ENCODE assay signal across 7 mouse cellular contexts in genomic region chr1:55161895-55162294, GRCm38 (mm10). TPM values are rescaled to one million over a fixed set of nuclear protein-coding genes. Genes with fewer than 3 reads are reported as not detected.
DNase-seq lines count a peak whose midpoint lies in the region; ATAC-seq and TF ChIP-seq lines count a peak whose summit lies in the region.

No protein-coding gene starts in this region.

- DNase-seq in left cerebral cortex, adult 2 months (ENCODE audit: extremely low spot score in 1 of 2, low spot score in 2 of 2) = no peak
- DNase-seq in left cerebral cortex, adult 8-10 months (ENCODE audit: low spot score in 2 of 2) = no peak
- DNase-seq in WW6 (ENCODE audit: low read depth, low spot score) = peak; percentile 50
- peak; percentile 48 for DNase-seq in embryonic facial prominence, embryonic 11.5 days (ENCODE audit: low spot score)
- DNase-seq in lung, postnatal 0 days (ENCODE audit: low spot score) = peak; percentile 11
- DNase-seq in thymus, postnatal 4 days = peak; percentile 56
- no peak for DNase-seq in yolk sac, embryonic 10.5 days (ENCODE audit: low spot score)

- 63% methylated on average over 7 of the region's 7 CpGs for WGBS in embryonic facial prominence, embryonic 11.5 days
- WGBS in lung, postnatal 0 days = 76% methylated on average over 7 of the region's 7 CpGs

- no peak for TF ChIP-seq EP300 in lung, postnatal 0 days (IDR thresholded peaks at IDR 0.05)

- peak overlapping the region; percentile 65 for H3K27ac ChIP-seq in left cerebral cortex, adult 2 months
- no peak overlapping the region for H3K27ac ChIP-seq in embryonic facial prominence, embryonic 11.5 days (replicated peaks; ENCODE audit: low read depth, low read length)
- no peak overlapping the region for H3K27ac ChIP-seq in lung, postnatal 0 days (ENCODE audit: low read length)

- H3K27me3 ChIP-seq in embryonic facial prominence, embryonic 11.5 days (ENCODE audit: control insufficient read depth, insufficient read depth, low read length) = no peaks in the 10 kb centered on the region
- H3K27me3 ChIP-seq in lung, postnatal 0 days (replicated peaks; ENCODE audit: insufficient read depth, low read length) = no peaks in the 10 kb centered on the region

- no peak overlapping the region for H3K4me2 ChIP-seq in embryonic facial prominence, embryonic 11.5 days (ENCODE audit: low read depth, low read length)
- H3K4me2 ChIP-seq in lung, postnatal 0 days (replicated peaks; ENCODE audit: low read depth, low read length) = no peak overlapping the region

- no peak overlapping the region for H3K9ac ChIP-seq in embryonic facial prominence, embryonic 11.5 days (replicated peaks; ENCODE audit: low read length)
- no peak overlapping the region for H3K9ac ChIP-seq in lung, postnatal 0 days (replicated peaks; ENCODE audit: low read depth)

- no peak overlapping the region for H3K4me3 ChIP-seq in left cerebral cortex, adult 2 months
- H3K4me3 ChIP-seq in embryonic facial prominence, embryonic 11.5 days (ENCODE audit: low read depth, low read length) = no peak overlapping the region
- no peak overlapping the region for H3K4me3 ChIP-seq in lung, postnatal 0 days (ENCODE audit: low read depth, low read length)

- H3K36me3 ChIP-seq in embryonic facial prominence, embryonic 11.5 days (replicated peaks; ENCODE audit: control insufficient read depth, insufficient read depth, low read depth, low read length) = no peaks in the 10 kb centered on the region; the same call in 1 of the 2 replicates
- no peaks in the 10 kb centered on the region; the same call in 1 of the 2 replicates for H3K36me3 ChIP-seq in lung, postnatal 0 days (ENCODE audit: insufficient read depth, low read length)

- H3K9me3 ChIP-seq in embryonic facial prominence, embryonic 11.5 days (replicated peaks; ENCODE audit: control insufficient read depth, low read length) = no peaks in the 10 kb centered on the region
- H3K9me3 ChIP-seq in lung, postnatal 0 days (ENCODE audit: low read length) = no peaks in the 10 kb centered on the region

- TF ChIP-seq CTCF in left cerebral cortex, adult 2 months (IDR thresholded peaks at IDR 0.05) = peak; percentile 45
- TF ChIP-seq CTCF in lung, postnatal 0 days (IDR thresholded peaks at IDR 0.05) = peak; percentile 54

- H3K4me1 ChIP-seq in embryonic facial prominence, embryonic 11.5 days (ENCODE audit: control insufficient read depth, insufficient read depth, low read length) = no peaks in the 10 kb centered on the region
- H3K4me1 ChIP-seq in lung, postnatal 0 days (ENCODE audit: insufficient read depth, low read depth, low read length) = no peaks in the 10 kb centered on the region

- intact Hi-C loops in left cerebral cortex, adult 2 months (cut with DNase I) = loop anchor here (2.0 kb wide), 1 partner anchor 77 kb away; no protein-coding TSS in a partner anchor

- ATAC-seq in embryonic facial prominence, embryonic 11.5 days (replicated peaks; ENCODE audit: insufficient number of reproducible peaks, low FRiP score, low TSS enrichment, low read depth) = no peak
- ATAC-seq in lung, postnatal 0 days = no peak

RNA-seq across cellular contexts. Expression of gene Mob4, which starts 30.9 kb away (rescaled TPM):
- total RNA-seq in left cerebral cortex, adult 2 months (2021) = 10 to 100 TPM; 50.2 to 50.3 TPM
- total RNA-seq in left cerebral cortex, adult 8-10 months (2022) = 10 to 100 TPM; 48.5 to 59.6 (median 49.8) TPM
- polyA plus RNA-seq in embryonic facial prominence, embryonic 11.5 days (2014; fragmentation: Nextera tagmentation; extraction: Ambion mirVana) = 163 and 165 TPM in 2 replicates
- 109 and 114 TPM in 2 replicates for polyA plus RNA-seq in lung, postnatal 0 days (2015; fragmentation: Nextera tagmentation; extraction: Ambion mirVana)

Comparison
In these comparisons a context has a peak if more than half of its experiments do, and no peak if none do; other contexts are left out.
1. DNase-seq: peak in WW6 (single experiment), embryonic facial prominence, embryonic 11.5 days (single experiment), lung, postnatal 0 days (single experiment) and thymus, postnatal 4 days (single experiment); none in left cerebral cortex, adult 2 months (0 of 2), left cerebral cortex, adult 8-10 months (0 of 2) and yolk sac, embryonic 10.5 days (single experiment).